Mouse (Mus musculus): ENCODE data around the gene 9430015G10Rik.

The 9430015G10Rik gene

GRCm38 (mm10) chr4:156109570-156110331 lies at the start of gene 9430015G10Rik:
Gene 9430015G10Rik (plus strand): TSS chr4:156109982.
- peak; percentile 98 for DNase-seq (ENCODE audit: low spot score)

- DNase-seq (ENCODE audit: low spot score), result no peak
Observed at GRCm38 (mm10) chr4:156063861-156064509, 45.8 kb upstream of the 9430015G10Rik start.

GRCm38 (mm10) chr4:156064510-156064897 lies 45.3 kb upstream of the 9430015G10Rik start:
- DNase-seq (ENCODE audit: low spot score), result no peak

GRCm38 (mm10) chr4:156065156-156065894 lies 44.5 kb upstream of the 9430015G10Rik start:
- no peak for DNase-seq (ENCODE audit: low spot score)

GRCm38 (mm10) chr4:156067256-156067949 lies 42.4 kb upstream of the 9430015G10Rik start:
- no peak for DNase-seq (ENCODE audit: low spot score)

- no peak for DNase-seq (ENCODE audit: low spot score)
Observed at GRCm38 (mm10) chr4:156069701-156070100, 40.1 kb upstream of the 9430015G10Rik start.

GRCm38 (mm10) chr4:156070276-156070675 lies 39.5 kb upstream of the 9430015G10Rik start:
- DNase-seq (ENCODE audit: low spot score), result no peak

GRCm38 (mm10) chr4:156070716-156071115 lies 39.1 kb upstream of the 9430015G10Rik start:
- DNase-seq (ENCODE audit: low spot score), result no peak

GRCm38 (mm10) chr4:156076911-156077382 lies 32.8 kb upstream of the 9430015G10Rik start:
- no peak for DNase-seq (ENCODE audit: low spot score)

GRCm38 (mm10) chr4:156077499-156078301 lies 32.1 kb upstream of the 9430015G10Rik start:
- peak; percentile 49 for DNase-seq (ENCODE audit: low spot score)

- DNase-seq (ENCODE audit: low spot score), result no peak
Observed at GRCm38 (mm10) chr4:156082621-156083234, 27.1 kb upstream of the 9430015G10Rik start.

- DNase-seq (ENCODE audit: low spot score), result peak; percentile 66
Observed at GRCm38 (mm10) chr4:156083348-156083747, 26.4 kb upstream of the 9430015G10Rik start.

- peak; percentile 77 for DNase-seq (ENCODE audit: low spot score)
Observed at GRCm38 (mm10) chr4:156084096-156084879, 25.5 kb upstream of the 9430015G10Rik start.

- DNase-seq (ENCODE audit: low spot score), result no peak
Observed at GRCm38 (mm10) chr4:156085256-156085655, 24.5 kb upstream of the 9430015G10Rik start.

- no peak for DNase-seq (ENCODE audit: low spot score)
Observed at GRCm38 (mm10) chr4:156087398-156088087, 22.2 kb upstream of the 9430015G10Rik start.

- DNase-seq (ENCODE audit: low spot score), result no peak
Observed at GRCm38 (mm10) chr4:156091236-156091635, 18.5 kb upstream of the 9430015G10Rik start.

- no peak for DNase-seq (ENCODE audit: low spot score)
Observed at GRCm38 (mm10) chr4:156092765-156093164, 17.0 kb upstream of the 9430015G10Rik start.

- no peak for DNase-seq (ENCODE audit: low spot score)
Observed at GRCm38 (mm10) chr4:156093758-156094157, 16.0 kb upstream of the 9430015G10Rik start.

GRCm38 (mm10) chr4:156096191-156096590 lies 13.6 kb upstream of the 9430015G10Rik start:
- DNase-seq (ENCODE audit: low spot score), result no peak
